Mouse (Mus musculus) brain, embryonic 14.5 days (tissue): ENCODE measurements around the gene Daglb.

ENCODE experiments used
- CTCF ChIP-seq: fragments of 200-500 bp; IDR thresholded peaks from 2 replicates; pipeline ENCODE4 v1.5.1; 2012; ENCODE audit warnings: inconsistent platforms, mild to moderate bottlenecking, moderate library complexity, borderline replicate concordance; ENCODE audit not compliant: insufficient read depth, insufficient read length; ENCODE audit errors: extremely low read depth
- POLR2A ChIP-seq: fragments of 200-500 bp; IDR thresholded peaks from 2 replicates; pipeline ENCODE4 v1.6.1; 2012; ENCODE audit warnings: mild to moderate bottlenecking, inconsistent platforms, borderline replicate concordance; ENCODE audit not compliant: poor library complexity, insufficient read depth, insufficient read length, severe bottlenecking; ENCODE audit errors: extremely low read depth

DNA sequence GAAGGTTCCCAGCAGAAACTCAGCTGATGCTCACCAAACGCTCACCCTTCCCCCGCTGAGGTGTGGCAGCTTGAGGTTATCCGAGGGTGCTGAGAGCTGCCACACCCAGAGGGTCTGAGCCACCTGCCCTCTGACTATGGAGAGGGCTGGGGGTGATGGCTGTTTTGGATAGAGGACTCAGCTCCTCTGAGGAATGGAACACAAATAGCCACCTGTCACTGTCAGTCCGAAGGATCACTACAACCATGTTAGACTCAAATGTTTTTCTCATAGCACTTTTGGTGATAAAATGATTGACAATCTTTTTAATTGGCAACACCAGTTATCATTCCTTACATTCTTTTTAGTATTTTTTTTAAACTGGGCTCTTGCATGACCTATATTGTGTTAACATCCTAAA, 42.9 kb upstream of the Daglb start:
- TF ChIP-seq CTCF (no peak), POLR2A (no peak)
